Mouse (Mus musculus): ENCODE results near the gene Map1s.
A peak's percentile ranks its signal among the peaks of the same experiment; 100 is the strongest.

GRCm38 (mm10) chr8:70865350-70866000 is 40.3 kb upstream of the Map1s start:
- TF ChIP-seq USF1 (IDR thresholded peaks at IDR 0.05; ENCODE audit: low read depth, low read length) (no peak), NRF1 (IDR thresholded peaks at IDR 0.05; ENCODE audit: low read depth, low read length) (peak; percentile 93), HCFC1 (IDR thresholded peaks at IDR 0.05; ENCODE audit: low read depth, low read length) (peak; percentile 68), ZMIZ1 (IDR thresholded peaks at IDR 0.05; ENCODE audit: low read depth, low read length) (no peak), CTCF (conservative IDR thresholded peaks at IDR 0.05 in 1 of 2, IDR thresholded peaks at IDR 0.05 in 1 of 2; ENCODE audit: low read depth in 2 of 2, low read length in 2 of 2) (no peak), SIN3A (IDR thresholded peaks at IDR 0.05; ENCODE audit: low read length) (peak; percentile 88; the same call in 1 of the 2 replicates)
